Mouse (Mus musculus) heart, adult 11 months (tissue): Measurements from ENCODE around the gene Ncf4.
"Not testable (repeated sequence)": the region's sequence is repeated elsewhere in the genome, so short reads cannot be mapped to it uniquely, and the experiment has no call there.

ENCODE experiments used
- DNase-seq: peaks from one replicate; pipeline ENCODE4 v3.0.0; 2022

Ncf4 gene

DNA sequence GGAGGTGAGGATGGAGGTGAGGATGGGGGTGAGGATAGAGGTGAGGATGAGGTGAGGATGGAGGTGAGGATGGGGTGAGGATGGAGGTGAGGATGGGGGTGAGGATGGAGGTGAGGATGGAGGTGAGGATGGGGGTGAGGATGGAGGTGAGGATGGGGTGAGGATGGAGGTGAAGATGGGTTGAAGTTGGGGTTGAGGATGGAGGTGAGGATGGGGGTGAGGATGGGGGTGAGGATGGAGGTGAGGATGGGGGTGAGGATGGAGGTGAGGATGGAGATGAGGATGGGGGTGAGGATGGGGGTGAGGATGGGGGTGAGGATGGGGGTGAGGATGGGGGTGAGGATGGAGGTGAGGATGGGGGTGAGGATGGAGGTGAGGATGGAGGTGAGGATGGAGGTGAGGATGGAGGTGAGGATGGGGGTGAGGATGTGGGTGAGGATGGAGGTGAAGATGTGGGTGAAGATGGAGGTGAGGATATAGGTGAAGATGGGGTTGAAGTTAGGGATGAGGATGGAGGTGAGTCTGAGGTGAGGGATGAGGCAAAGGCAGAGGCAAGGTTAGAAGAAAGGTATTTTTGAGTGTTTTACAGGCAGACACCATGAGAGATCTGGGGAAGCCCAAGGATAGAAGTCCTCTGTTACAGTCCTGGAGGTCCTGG is 12.1 kb downstream of the Ncf4 start:
- not testable (repeated sequence) for DNase-seq

DNA sequence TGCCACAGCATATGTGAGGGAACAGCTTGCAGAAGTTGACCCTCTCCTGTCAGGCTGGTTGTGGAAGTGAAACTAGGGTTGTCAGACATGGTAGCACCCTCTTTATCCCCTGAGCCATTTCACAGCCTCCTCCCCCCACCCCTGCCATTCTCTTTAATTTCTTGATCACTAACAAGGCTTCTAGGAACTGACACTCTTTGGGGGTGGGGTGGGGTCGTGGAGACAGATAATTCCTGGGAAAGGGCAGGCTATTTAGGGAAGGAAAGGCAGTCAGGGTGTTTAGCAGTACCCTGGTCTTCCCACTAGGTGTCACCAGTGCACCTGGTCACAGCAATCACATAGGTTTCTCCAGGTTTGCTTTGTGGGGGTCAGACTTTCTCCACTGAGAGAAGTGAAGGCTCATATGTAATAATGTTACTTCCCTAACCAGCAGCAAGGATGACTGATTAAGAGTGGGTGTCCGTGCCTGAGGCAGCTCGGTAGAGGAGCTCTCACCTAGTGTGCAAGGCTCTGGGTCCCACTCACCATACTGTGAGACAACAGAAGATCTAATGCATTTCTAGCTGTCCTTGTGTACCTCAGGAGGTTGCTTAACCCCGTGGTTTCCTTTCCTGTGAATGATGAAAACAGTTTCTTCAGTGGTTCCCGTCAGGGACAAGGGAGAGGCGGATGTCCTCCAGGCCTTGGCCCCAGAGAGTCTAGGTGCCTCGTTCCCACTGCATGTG is 12.9 kb downstream of the Ncf4 start:
- DNase-seq: peak; percentile 95

GRCm38 (mm10) chr15:78258246-78258865 is 13.8 kb downstream of the Ncf4 start:
- DNase-seq: peak; percentile 98

DNA sequence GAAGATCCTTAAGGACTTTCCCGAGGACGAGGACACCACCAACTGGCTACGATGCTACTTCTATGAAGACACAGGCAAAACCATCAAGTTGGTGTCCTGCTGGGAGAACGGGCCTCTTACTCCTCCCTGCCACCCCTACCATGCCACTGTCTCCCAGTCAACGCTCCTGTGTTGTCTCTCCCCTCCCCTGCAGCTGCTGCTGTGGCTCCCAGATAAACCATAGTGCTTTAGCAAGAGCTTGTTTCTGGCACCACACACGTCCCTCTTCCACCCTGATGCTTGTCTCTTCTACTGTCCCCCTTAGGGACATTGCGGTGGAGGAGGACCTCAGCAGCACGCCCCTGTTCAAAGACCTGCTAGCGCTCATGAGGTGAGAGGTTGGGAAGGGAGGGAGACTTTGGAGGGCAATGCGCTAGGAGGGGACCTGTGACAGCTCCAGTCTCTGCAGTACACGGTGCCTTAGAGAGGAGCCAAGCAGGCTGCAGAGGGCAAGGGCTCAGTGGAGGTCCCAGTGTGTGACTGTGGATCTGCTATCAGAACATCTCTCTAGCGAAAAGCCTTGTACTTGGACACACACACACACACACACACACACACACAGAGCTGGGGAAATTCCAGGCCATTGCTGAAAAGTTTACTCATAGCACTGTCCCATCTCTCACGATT is 16.2 kb downstream of the Ncf4 start:
- DNase-seq: no peak

GRCm38 (mm10) chr15:78263286-78263685 is 18.7 kb downstream of the Ncf4 start:
- no peak for DNase-seq

- DNase-seq: peak; percentile 93
Measured at GRCm38 (mm10) chr15:78267441-78267840, 22.8 kb downstream of the Ncf4 start.

- DNase-seq: no peak
Measured at GRCm38 (mm10) chr15:78267865-78268264, 23.3 kb downstream of the Ncf4 start.

DNA sequence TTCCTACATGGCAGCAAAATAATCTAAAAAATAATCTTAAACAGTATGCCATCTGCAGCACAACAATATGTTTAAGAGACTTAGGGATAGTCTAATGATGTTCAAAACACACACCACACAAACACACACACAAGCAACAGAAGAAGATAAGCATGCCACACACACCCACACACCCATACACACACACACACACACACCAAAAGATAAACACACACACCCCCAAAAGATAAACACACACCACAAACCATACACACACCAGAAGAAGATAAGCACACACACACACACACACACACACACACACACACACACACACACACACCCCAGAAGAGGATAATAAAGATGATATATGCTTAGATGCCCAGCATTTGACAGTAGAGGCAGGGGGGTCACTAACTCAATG is 26.6 kb downstream of the Ncf4 start:
- DNase-seq: no peak

DNA sequence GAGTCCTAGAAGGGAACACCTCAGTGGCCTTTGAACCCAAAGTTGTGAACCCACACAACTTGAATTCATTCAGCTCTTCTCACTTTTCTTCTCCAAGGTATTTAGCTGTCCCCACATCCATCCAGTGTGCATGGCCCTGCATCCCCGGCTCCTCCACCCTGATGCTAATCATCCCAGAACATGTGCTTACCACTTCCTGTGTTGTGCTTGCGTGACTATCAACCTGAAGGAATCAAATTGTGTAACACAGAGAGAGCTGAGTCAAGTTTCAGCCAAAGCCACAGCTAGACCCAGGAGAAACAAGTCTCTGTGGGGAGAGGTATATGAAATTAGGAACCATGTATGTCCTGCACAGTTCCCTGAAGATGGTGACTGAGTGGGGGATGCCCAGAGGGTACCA is 33.7 kb downstream of the Ncf4 start:
- DNase-seq: no peak

DNA sequence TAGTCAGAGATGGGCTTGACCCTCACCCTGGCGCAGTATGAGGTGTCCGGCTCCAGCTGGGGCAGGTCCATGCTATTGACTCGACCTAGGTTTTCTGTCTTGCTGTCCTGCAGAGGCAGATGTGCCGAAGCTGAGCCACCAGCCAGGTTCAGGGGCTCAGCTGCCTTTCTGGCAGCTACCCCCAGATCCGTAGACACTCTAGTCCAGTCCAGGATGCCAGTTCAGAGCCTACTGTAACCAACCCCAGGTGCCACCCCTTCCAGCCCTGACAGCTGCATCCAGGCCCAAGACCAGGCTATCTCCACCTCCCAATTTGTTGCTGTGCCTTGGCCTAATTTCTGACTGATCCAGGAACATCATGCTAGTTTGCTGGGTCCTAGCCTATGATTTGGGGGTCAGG is 43.3 kb downstream of the Ncf4 start:
- peak; percentile 91 for DNase-seq

DNA sequence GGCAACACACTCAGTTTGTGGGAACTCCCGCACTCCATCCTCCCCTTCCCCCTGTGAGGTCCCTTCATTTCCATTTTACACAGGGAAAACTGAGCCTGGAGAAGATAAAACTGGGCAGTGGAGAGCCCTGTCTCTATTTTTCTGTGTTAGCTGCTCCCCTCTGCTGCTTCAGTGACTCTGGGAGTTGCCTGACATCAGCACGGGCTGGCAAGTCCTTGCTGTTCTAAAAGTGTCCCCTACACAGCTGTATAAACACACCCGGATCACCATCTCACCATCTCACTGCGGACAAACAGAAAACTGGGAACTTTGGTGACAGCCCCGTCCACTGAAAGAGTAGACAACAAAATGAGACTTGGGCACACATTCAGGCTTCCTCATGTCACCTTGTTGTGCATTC is 45.2 kb downstream of the Ncf4 start:
- DNase-seq: not testable (repeated sequence)

DNA sequence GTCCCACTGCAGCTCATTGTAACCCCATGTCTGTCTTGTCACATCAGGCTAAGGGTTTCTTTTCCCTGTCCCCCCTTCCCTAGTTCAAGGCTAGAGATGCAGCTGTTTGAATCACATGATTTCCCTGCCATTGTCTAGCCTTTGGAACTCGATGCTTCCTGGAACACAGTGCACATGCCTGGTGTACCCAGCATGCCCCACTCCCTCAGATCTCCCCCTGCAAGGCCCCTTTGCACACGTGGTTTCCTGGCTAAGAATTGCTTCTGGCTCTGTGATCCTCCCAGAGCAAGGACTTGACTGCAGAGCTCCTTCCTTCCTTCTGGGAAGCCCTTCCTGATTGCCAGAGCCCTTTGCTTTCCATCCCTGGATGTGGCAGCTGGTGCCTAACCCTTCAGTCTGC is 48.6 kb downstream of the Ncf4 start:
- DNase-seq: peak; percentile 96

GRCm38 (mm10) chr15:78293716-78294115 is 49.1 kb downstream of the Ncf4 start:
- no peak for DNase-seq

DNA sequence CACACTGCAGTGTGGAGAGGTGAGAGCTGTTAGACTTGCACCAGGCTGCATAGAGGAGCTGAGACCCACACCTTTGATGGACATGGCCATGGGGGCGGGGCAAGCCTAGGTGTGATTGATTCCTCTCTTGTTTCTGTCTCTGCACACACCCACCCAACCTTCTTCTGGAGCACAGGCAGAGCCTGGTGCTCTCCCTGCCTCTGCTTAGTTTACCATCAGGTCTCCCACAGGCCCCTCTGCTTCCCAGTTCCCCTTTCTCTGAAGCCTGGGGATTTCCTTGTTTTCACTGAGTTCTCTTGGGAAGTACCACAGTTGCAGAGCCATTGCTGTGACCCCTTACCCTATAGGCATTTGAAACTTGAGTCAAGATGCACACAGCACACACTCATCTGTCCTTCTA is 54.0 kb downstream of the Ncf4 start:
- DNase-seq: no peak

DNA sequence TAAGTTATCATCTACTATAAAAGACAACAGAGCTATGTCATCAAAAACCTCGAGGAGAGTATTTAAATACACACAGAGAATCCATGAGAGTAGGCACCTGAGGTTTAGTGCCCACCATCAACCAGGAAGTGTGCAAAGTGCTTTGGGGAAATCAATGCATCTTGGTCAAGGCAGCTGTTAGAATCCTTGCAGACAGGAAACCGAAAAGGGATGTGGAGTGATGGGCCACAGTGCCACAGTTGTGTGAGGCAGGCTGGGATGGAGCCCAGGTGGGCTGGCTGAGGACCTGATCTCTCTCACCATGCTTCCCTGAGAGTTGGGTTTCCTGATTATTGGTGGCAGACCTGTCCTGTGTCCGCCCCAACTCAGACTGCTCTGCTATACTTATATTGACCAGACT is 55.0 kb downstream of the Ncf4 start:
- DNase-seq: no peak

GRCm38 (mm10) chr15:78300773-78301172 is 56.2 kb downstream of the Ncf4 start:
- no peak for DNase-seq

DNA sequence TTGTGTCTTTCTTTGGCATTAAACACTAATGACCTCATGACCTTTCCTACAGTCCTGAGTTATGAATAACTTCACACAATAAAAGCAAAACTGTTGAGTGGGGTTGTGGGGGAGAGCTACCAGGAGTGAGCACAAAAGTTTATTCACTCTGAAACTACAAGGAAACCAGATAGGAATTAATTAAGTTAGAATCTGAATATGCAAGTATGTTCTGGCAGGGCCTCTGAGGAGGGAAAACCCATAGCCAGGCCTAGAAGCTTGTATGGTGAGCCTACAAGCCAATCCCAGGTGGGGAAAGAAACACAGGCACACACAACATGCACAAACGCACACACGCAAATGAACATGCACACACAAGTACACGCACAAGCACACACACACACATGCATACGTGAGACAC is 58.1 kb downstream of the Ncf4 start:
- no peak for DNase-seq

GRCm38 (mm10) chr15:78303665-78304233 is 59.1 kb downstream of the Ncf4 start:
- no peak for DNase-seq

DNA sequence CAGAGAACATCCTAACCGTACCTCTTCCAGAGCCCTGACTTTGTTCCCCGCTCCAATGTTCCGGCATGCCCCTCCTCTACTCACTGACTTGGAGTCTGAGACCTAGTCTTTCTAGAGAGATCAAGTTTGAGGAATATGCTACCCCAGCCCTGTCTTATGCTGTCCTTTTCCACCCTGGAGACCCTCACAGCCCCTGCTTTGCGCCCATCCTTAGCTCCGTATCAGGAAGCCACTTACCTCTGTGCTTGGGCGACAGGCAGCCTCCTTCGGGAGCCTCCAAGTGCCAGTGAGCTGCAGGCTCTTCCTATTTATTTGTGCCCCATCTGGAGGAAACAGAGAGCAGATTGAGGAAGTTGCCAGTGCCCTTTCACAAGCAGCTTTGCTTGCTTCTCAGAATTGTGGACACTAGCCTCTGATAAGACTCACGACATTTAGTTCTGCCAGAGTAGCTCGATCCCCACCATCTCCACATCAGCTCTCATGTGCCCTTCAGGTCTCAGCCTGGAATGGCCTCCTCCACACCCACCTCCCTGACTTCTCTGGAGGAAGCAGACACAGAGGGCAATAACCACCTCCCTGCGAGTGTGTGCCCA is 60.8 kb downstream of the Ncf4 start, which contains the start of gene Csf2rb2:
Gene Csf2rb2 (minus strand): TSS at position 381 of the 593 bp plus-strand sequence.
- peak; percentile 93 for DNase-seq

DNA sequence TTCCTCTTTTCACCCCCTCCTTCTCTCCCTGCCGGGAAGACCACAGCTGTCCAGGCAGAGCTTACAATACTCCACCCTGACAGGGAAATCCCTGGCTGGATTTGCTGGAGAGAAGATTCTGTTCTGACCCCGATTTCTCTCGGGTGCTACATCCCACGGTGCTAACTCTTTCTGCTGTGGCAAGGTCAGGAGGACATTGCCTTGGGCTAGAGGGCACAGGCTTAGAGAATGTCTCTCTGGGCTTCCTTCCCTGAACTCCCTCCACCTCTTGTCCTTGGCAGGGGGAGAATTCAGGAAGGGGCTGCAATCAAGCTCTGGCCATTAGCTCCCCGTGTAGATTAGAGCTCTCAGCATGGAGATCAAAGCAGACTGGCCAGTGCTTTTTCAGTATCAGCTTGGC is 65.3 kb downstream of the Ncf4 start:
- peak; percentile 90 for DNase-seq

DNA sequence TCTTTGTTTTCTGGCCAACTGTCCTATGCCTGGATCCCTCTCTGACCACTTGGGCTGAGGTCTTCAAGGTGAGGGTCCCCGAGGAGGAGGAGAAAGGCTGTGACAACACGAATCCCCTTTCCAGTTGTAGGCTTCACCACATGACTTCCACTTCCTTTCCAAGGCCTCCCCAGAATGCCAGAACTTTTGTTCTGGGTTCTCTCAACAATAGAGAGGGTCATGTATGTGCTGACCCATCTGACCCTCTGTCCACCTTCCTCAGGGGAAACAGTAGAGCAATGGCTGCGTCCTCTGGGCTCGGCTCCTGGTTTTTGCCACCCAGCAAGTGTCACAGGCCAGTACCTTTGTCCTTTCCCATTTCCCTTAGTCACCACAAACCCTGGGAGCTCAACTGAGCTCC is 66.4 kb downstream of the Ncf4 start:
- peak; percentile 92 for DNase-seq
